Mouse (Mus musculus): ENCODE data around the gene Ccdc141.

GRCm38 (mm10) chr2:77182996-77183380 is 12.6 kb upstream of the Ccdc141 start:
- TF ChIP-seq CTCF (IDR thresholded peaks at IDR 0.05; ENCODE audit: low read depth), result no peak
- no peak for TF ChIP-seq EP300 (IDR thresholded peaks at IDR 0.05; ENCODE audit: low read depth)
